Mouse (Mus musculus) midbrain, postnatal 0 days (tissue): ENCODE data around the gene Pmp22. TPM values are rescaled to one million over a fixed set of nuclear protein-coding genes. Genes with fewer than 3 reads are reported as not detected.

Source experiments
- ATAC-seq: fragments of 200-750 bp; cut with Nextera tagmentation; 2 replicates; pipeline ENCODE4 v1.8.0; 2017; ENCODE audit warnings: moderate number of reproducible peaks, mild to moderate bottlenecking, moderate TSS enrichment, moderate library complexity; ENCODE audit not compliant: low FRiP score
- DNase-seq: peaks from one replicate; pipeline ENCODE4 v3.0.0-alpha.2; 2015; ENCODE audit warnings: low spot score
- H3K27ac ChIP-seq: fragments of 300-500 bp; sonication (generic); 2 replicates; pipeline ENCODE4 v1.5.1; 2014; ENCODE audit warnings: low read depth, mild to moderate bottlenecking, low read length, mixed read lengths
- H3K27me3 ChIP-seq: fragments of 300-500 bp; sonication (generic); 2 replicates; pipeline ENCODE4 v1.6.1; 2014; ENCODE audit warnings: low read length, control low read depth, mixed read lengths; ENCODE audit not compliant: insufficient read depth
- H3K36me3 ChIP-seq: fragments of 300-500 bp; sonication (generic); 2 replicates; pipeline ENCODE4 v1.6.1; 2014; ENCODE audit warnings: low read length, control low read depth, mixed read lengths; ENCODE audit not compliant: insufficient read depth
- H3K4me1 ChIP-seq: fragments of 300-500 bp; sonication (generic); 2 replicates; pipeline ENCODE4 v1.6.1; 2014; ENCODE audit warnings: mild to moderate bottlenecking, control low read depth, antibody characterized with exemption, low read length, mixed read lengths; ENCODE audit not compliant: insufficient read depth
- H3K4me2 ChIP-seq: fragments of 300-500 bp; sonication (generic); 2 replicates; pipeline ENCODE4 v1.6.1; 2014; ENCODE audit warnings: low read depth, mild to moderate bottlenecking, low read length, mixed read lengths; ENCODE audit not compliant: poor library complexity, severe bottlenecking
- H3K4me3 ChIP-seq: fragments of 300-500 bp; sonication (generic); 2 replicates; pipeline ENCODE4 v1.5.1; 2014; ENCODE audit warnings: low read depth, mild to moderate bottlenecking, low read length, moderate library complexity
- H3K9ac ChIP-seq: fragments of 300-500 bp; sonication (generic); replicated peaks from 2 replicates; pipeline ENCODE4 v1.6.1; 2014; ENCODE audit warnings: mild to moderate bottlenecking, low read length, moderate library complexity, mixed read lengths; ENCODE audit not compliant: poor library complexity, severe bottlenecking
- H3K9me3 ChIP-seq: fragments of 300-500 bp; sonication (generic); 2 replicates; pipeline ENCODE4 v1.6.1; 2016; ENCODE audit warnings: low read length, control low read depth
- CTCF ChIP-seq: IDR thresholded peaks from 2 replicates; pipeline ENCODE4 v1.5.1; 2016; ENCODE audit warnings: antibody characterized with exemption, mild to moderate bottlenecking
- WGBS: fragments of 180-500 bp; shearing (Covaris S2); extraction: QIAGEN DNeasy Blood & Tissue Kit; methylation state at CpG from one replicate; pipeline ENCODE4 v1.1.7; 2014; 5-methylcytosine and 5-hydroxymethylcytosine counted together
- polyA plus RNA-seq: library from polyadenylated mRNA; unstranded; fragments of >200 nt; fragmentation: Nextera tagmentation; extraction: Ambion mirVana; gene quantifications from 2 replicates; pipeline ENCODE4 v1.2.1, GENCODE M21; 2015
- total RNA-seq: library from RNA; depleted of rRNA; stranded (reverse); fragments of >200 nt; gene quantifications from 2 replicates; pipeline ENCODE4 v1.2.3, GENCODE M21; 2014

Gene Pmp22
- total and polyA plus RNA-seq, 2 experiments from 2014 or later, result 29.8 to 39.1 TPM

DNA sequence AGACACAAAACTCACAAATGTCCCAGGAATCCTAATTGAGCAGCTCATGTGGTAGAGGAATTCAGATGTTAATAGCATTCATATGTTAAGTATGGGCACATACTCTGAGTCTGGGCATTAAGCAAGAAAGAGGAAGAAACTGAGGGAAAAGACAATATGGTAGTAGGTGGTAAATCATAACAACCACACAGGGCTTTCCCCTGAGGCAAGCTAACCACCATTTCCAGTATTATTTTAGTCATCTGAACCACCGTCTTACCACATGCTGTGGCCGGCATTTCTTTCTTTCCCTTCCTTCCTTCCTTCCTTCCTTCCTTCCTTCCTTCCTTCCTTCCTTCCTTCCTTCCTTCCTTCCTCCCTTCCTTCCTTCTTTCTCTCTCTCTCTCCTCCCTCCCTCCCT is 6.5 kb upstream of the Pmp22 start:
- no peak overlapping the region for H3K4me2 ChIP-seq
- H3K9ac ChIP-seq, result no peak overlapping the region
- WGBS, result 82% methylated on average over 2 of the region's 2 CpGs
- H3K4me3 ChIP-seq, result no peak overlapping the region
- no peaks in the 10 kb centered on the region for H3K9me3 ChIP-seq
- no peak for ATAC-seq
- no peaks in the 10 kb centered on the region for H3K27me3 ChIP-seq
- no peak for DNase-seq
- no peak overlapping the region for H3K27ac ChIP-seq
- H3K36me3 ChIP-seq, result no peaks in the 10 kb centered on the region
- no peaks in the 10 kb centered on the region for H3K4me1 ChIP-seq
- TF ChIP-seq CTCF, result no peak

DNA sequence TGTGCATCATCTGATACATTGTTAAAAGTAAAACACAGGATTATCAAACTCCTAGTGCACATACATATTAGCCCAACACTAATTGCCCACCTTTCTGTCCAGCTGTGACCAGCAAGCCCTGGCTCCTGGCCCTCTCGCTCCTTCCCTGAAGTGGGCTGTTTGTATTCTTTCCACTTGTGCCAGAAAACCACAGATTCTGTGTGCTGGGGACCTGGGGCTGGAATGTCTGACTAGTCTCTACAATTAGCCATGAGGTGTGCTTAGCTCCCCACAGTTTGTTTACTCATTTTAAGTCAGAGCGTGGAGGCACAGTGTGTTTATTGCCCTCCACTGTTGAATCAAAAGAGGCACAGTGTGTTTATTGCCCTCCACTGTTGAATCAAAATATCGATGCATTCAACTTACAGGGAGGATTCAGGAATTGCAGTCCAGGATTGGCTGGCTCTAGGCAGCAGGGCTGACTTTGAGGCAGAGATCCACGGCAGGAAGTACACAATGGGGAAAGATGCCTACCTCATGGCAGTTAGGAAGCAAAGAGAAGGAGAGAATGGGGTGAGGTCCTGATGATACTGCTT is 5.9 kb upstream of the Pmp22 start:
- H3K4me3 ChIP-seq, result no peak overlapping the region
- no peak overlapping the region for H3K27ac ChIP-seq
- no peaks in the 10 kb centered on the region for H3K36me3 ChIP-seq
- H3K9me3 ChIP-seq, result no peaks in the 10 kb centered on the region
- DNase-seq (no peak), ATAC-seq (no peak)
- no peak overlapping the region for H3K4me2 ChIP-seq
- no peak overlapping the region for H3K9ac ChIP-seq
- no peaks in the 10 kb centered on the region for H3K4me1 ChIP-seq
- no peaks in the 10 kb centered on the region for H3K27me3 ChIP-seq
- TF ChIP-seq CTCF, result no peak
- 61% methylated on average over 4 of the region's 4 CpGs for WGBS

DNA sequence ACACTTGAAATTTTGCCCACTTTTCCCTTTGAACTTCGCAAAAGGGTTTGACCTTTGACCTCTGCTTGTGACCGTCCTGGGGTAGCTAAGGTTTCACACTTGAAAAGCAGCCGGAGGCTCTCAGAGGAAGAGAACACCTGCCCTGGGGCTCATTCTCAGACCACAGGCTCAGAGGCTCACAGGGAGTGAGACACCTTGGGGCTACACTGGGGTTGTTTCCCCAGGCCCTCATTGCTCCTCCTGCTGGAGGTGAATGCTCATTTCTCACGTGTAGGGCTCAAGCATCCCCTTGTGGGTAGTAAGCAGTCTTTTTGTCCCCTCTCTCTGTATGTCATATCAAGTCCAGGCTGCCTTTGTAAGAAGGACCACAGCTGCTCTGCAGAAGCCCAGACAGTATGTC is 4.5 kb upstream of the Pmp22 start:
- H3K36me3 ChIP-seq, result no peaks in the 10 kb centered on the region
- no peak for DNase-seq
- ATAC-seq, result no peak
- WGBS, result 20% methylated on average over 4 of the region's 4 CpGs
- H3K4me1 ChIP-seq, result no peaks in the 10 kb centered on the region
- H3K9me3 ChIP-seq, result no peaks in the 10 kb centered on the region
- no peak overlapping the region for H3K9ac ChIP-seq
- 0 out of 2 replicates have a peak, but pooled peaks have one; percentile 32 for TF ChIP-seq CTCF
- H3K27me3 ChIP-seq, result peaks cover 3% of the 10 kb centered on the region; the same call in 1 of the 2 replicates
- H3K27ac ChIP-seq, result no peak overlapping the region
- H3K4me2 ChIP-seq, result no peak overlapping the region
- no peak overlapping the region for H3K4me3 ChIP-seq

DNA sequence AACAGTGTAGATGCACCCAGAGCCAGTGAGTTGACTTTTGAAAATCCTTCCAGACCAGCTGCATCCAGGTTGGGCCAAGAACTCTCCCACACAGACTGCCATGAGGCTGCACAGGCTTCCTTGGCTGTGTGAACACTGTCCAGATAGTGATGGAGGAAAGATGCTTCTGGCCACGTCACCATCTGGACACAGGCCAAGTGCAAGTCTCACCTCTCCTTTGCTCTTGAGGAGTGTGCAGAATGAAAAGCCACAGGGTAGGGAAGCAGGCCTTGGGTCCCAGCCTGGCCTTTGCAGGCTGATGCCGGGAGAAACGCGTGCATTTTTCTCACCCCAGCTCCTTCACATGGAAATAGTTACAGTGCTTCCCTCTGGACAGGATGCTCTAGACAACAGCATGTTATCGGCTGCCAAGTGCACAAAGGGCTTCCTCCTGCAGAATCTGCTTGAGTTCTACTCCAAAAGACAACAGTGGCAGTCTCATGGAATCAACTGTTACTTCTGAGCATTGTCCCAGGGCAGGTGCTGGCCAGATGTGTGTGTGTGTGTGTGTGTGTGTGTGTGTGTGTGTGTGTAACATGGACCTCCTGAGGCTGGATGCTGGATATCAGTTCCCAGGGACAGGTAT is 2.8 kb upstream of the Pmp22 start:
- Histone ChIP-seq H3K4me3 (no peak overlapping the region), H3K9me3 (no peaks in the 10 kb centered on the region), H3K4me2 (no peak overlapping the region), H3K36me3 (no peaks in the 10 kb centered on the region), H3K4me1 (peaks cover 4% of the 10 kb centered on the region; the same call in 1 of the 2 replicates), H3K27ac (no peak overlapping the region), H3K27me3 (peaks cover 16% of the 10 kb centered on the region), H3K9ac (no peak overlapping the region)
- no peak for TF ChIP-seq CTCF
- WGBS, result 71% methylated on average over 5 of the region's 5 CpGs
- no peak for DNase-seq
- no peak for ATAC-seq

DNA sequence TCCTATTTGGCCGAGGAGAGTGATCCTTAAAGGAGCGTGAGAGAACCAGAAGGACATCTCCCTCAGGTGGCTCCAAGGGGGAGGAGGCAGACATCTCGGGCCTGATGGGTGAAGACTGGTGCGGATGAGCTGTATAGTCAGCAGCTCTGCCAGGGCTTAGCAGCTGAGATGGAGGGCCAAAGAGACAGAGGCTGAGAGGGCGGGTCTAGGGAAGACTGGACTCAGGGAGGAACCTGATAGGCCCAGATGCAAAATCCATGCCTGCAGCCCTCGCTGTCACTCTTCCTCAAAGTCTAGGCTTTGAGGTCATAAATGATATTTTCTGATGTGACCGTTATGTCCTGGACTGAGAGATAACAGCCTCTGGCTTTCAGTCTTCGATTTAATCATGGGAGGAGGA is 1.8 kb upstream of the Pmp22 start:
- no peak for ATAC-seq
- no peak for TF ChIP-seq CTCF
- no peaks in the 10 kb centered on the region for H3K36me3 ChIP-seq
- 79% methylated on average over 8 of the region's 8 CpGs for WGBS
- H3K27ac ChIP-seq, result no peak overlapping the region
- H3K4me3 ChIP-seq, result no peak overlapping the region
- no peak overlapping the region for H3K4me2 ChIP-seq
- no peak overlapping the region for H3K9ac ChIP-seq
- H3K27me3 ChIP-seq, result peaks cover 24% of the 10 kb centered on the region
- peaks cover 10% of the 10 kb centered on the region; the same call in 1 of the 2 replicates for H3K4me1 ChIP-seq
- H3K9me3 ChIP-seq, result no peaks in the 10 kb centered on the region
- no peak for DNase-seq

DNA sequence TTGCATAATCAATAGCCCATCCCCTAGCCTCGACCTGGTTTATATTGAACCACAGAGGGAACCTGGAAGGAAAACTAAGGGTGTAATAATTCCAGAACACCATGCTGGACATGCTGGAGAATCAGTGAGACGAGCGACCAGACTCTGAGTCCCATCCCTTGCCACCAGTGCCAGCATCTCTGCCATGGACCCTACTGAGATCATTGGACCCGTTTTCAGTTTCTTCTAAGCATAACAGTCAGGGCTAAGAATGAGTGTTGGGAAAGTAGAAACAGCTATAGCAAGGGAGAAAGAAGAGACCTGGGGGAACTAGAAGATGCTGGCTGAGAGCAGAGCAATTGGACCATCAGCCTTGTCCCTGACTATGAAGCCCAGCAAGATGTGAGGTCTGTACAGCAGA is 1.3 kb upstream of the Pmp22 start:
- Histone ChIP-seq H3K4me1 (peaks cover 13% of the 10 kb centered on the region; the same call in 1 of the 2 replicates), H3K9me3 (no peaks in the 10 kb centered on the region), H3K4me3 (no peak overlapping the region), H3K9ac (no peak overlapping the region), H3K36me3 (no peaks in the 10 kb centered on the region), H3K27me3 (peaks cover 25% of the 10 kb centered on the region), H3K4me2 (no peak overlapping the region), H3K27ac (no peak overlapping the region)
- ATAC-seq (no peak), DNase-seq (no peak)
- WGBS, result 86% methylated on average over 4 of the region's 4 CpGs
- no peak for TF ChIP-seq CTCF
